Mouse (Mus musculus) kidney, adult 2 months (tissue): ENCODE data around the gene Traf4. TPM values are rescaled to one million over a fixed set of nuclear protein-coding genes. Genes with fewer than 3 reads are reported as not detected.

ENCODE experiments used
- DNase-seq: peaks from one replicate; pipeline ENCODE4 v3.0.0; 2021
- H3K27ac ChIP-seq: fragments of 200-500 bp; 2 replicates; pipeline ENCODE4 v1.5.1; 2012; ENCODE audit warnings: low read depth, low read length, control low read depth, inconsistent platforms; ENCODE audit not compliant: insufficient read depth
- H3K27me3 ChIP-seq: fragments of 200-500 bp; replicated peaks from 2 replicates; pipeline ENCODE4 v1.6.1; 2012; ENCODE audit warnings: mild to moderate bottlenecking, moderate library complexity, low read length, inconsistent platforms; ENCODE audit not compliant: control insufficient read depth, insufficient read depth
- H3K36me3 ChIP-seq: fragments of 200-500 bp; 2 replicates; pipeline ENCODE4 v1.6.1; 2012; ENCODE audit warnings: mild to moderate bottlenecking, moderate library complexity, low read length, inconsistent platforms; ENCODE audit not compliant: control insufficient read depth, insufficient read depth
- H3K4me1 ChIP-seq: fragments of 200-500 bp; 2 replicates; pipeline ENCODE4 v1.6.1; 2011; ENCODE audit warnings: low read length; ENCODE audit not compliant: control insufficient read depth, insufficient read depth
- H3K4me3 ChIP-seq: fragments of 200-500 bp; 2 replicates; pipeline ENCODE4 v1.5.1; 2011; ENCODE audit warnings: mild to moderate bottlenecking, low read depth, low read length, control low read depth; ENCODE audit not compliant: insufficient read depth
- CTCF ChIP-seq: fragments of 200-500 bp; conservative IDR thresholded peaks from 2 replicates; pipeline ENCODE4 v1.5.1; 2011; ENCODE audit warnings: low read depth, mild to moderate bottlenecking, control low read depth, low read length, moderate library complexity, mixed read lengths; ENCODE audit not compliant: insufficient read depth, insufficient read length
- POLR2A ChIP-seq: fragments of 200-500 bp; IDR thresholded peaks from one replicate; pipeline ENCODE4 v1.6.1; 2011; ENCODE audit warnings: low read depth, low read length, control low read depth
- WGBS: fragments of 180-500 bp; shearing (Covaris S2); methylation state at CpG from one replicate; pipeline ENCODE4 v1.1.7; 2018; 5-methylcytosine and 5-hydroxymethylcytosine counted together
- polyA plus RNA-seq: library from polyadenylated mRNA; depleted of rRNA; stranded (reverse); fragments of >200 nt; gene quantifications from 2 replicates; pipeline ENCODE4 v1.2.3, GENCODE M21; 2012

The Traf4 gene
- polyA plus RNA-seq, 1 experiment, result 108 TPM

- H3K27me3 ChIP-seq, result no peaks in the 10 kb centered on the region
- no peak for DNase-seq
- WGBS, result 76% methylated on average over 14 of the region's 14 CpGs
- peaks cover 33% of the 10 kb centered on the region for H3K4me1 ChIP-seq
- peaks cover 4% of the 10 kb centered on the region for H3K36me3 ChIP-seq
- H3K27ac ChIP-seq, result 0 out of 2 replicates have a peak overlapping the region, but pooled peaks have one; percentile 3
- TF ChIP-seq POLR2A (no peak), CTCF (no peak)
- H3K4me3 ChIP-seq, result no peak overlapping the region
Measured at GRCm38 (mm10) chr11:78161169-78161568, 4.2 kb downstream of the Traf4 start.

- peaks cover 4% of the 10 kb centered on the region for H3K36me3 ChIP-seq
- 67% methylated on average over 3 of the region's 3 CpGs for WGBS
- H3K4me3 ChIP-seq, result no peak overlapping the region
- no peaks in the 10 kb centered on the region for H3K27me3 ChIP-seq
- no peak overlapping the region for H3K27ac ChIP-seq
- TF ChIP-seq POLR2A, result no peak
- TF ChIP-seq CTCF, result no peak
- peaks cover 31% of the 10 kb centered on the region for H3K4me1 ChIP-seq
- DNase-seq, result no peak
Measured at GRCm38 (mm10) chr11:78160675-78161074, 4.7 kb downstream of the Traf4 start.

GRCm38 (mm10) chr11:78160171-78160570 is 5.2 kb downstream of the Traf4 start:
- H3K36me3 ChIP-seq, result peaks cover 4% of the 10 kb centered on the region
- no peak for DNase-seq
- H3K27ac ChIP-seq, result peak overlapping the region; percentile 64; the same call in 1 of the 2 replicates
- TF ChIP-seq POLR2A (no peak), CTCF (no peak)
- no peaks in the 10 kb centered on the region for H3K27me3 ChIP-seq
- no peak overlapping the region for H3K4me3 ChIP-seq
- WGBS, result 59% methylated on average over 18 of the region's 18 CpGs
- peaks cover 31% of the 10 kb centered on the region for H3K4me1 ChIP-seq

GRCm38 (mm10) chr11:78159557-78159956 is 5.8 kb downstream of the Traf4 start:
- 43% methylated on average over 7 of the region's 7 CpGs for WGBS
- Histone ChIP-seq H3K27ac (peak overlapping the region; percentile 64), H3K4me3 (no peak overlapping the region), H3K27me3 (no peaks in the 10 kb centered on the region), H3K4me1 (peaks cover 31% of the 10 kb centered on the region), H3K36me3 (peaks cover 4% of the 10 kb centered on the region)
- DNase-seq, result no peak
- TF ChIP-seq POLR2A (no peak), CTCF (no peak)

- no peak overlapping the region for H3K4me3 ChIP-seq
- peaks cover 31% of the 10 kb centered on the region for H3K4me1 ChIP-seq
- TF ChIP-seq POLR2A, result no peak
- peak; percentile 100; the same call in 1 of the 2 replicates for TF ChIP-seq CTCF
- WGBS, result 16% methylated on average over 2 of the region's 2 CpGs
- DNase-seq, result peak; percentile 94
- H3K27me3 ChIP-seq, result no peaks in the 10 kb centered on the region
- H3K27ac ChIP-seq, result no peak overlapping the region
- H3K36me3 ChIP-seq, result peaks cover 4% of the 10 kb centered on the region
Measured at GRCm38 (mm10) chr11:78159096-78159495, 6.3 kb downstream of the Traf4 start.

GRCm38 (mm10) chr11:78156156-78156699 is 9.2 kb downstream of the Traf4 start:
- Histone ChIP-seq H3K4me3 (no peak overlapping the region), H3K27ac (no peak overlapping the region), H3K4me1 (peaks cover 18% of the 10 kb centered on the region), H3K36me3 (peaks cover 4% of the 10 kb centered on the region), H3K27me3 (no peaks in the 10 kb centered on the region)
- TF ChIP-seq CTCF (no peak), POLR2A (no peak)
- no peak for DNase-seq
- 73% methylated on average over 6 of the region's 6 CpGs for whole genome bisulfite sequencing

GRCm38 (mm10) chr11:78155674-78156073 is 9.7 kb downstream of the Traf4 start:
- peaks cover 17% of the 10 kb centered on the region for H3K4me1 ChIP-seq
- H3K36me3 ChIP-seq, result peaks cover 4% of the 10 kb centered on the region
- DNase-seq, result no peak
- 83% methylated on average over 5 of the region's 5 CpGs for WGBS
- no peak overlapping the region for H3K27ac ChIP-seq
- H3K27me3 ChIP-seq, result no peaks in the 10 kb centered on the region
- no peak overlapping the region for H3K4me3 ChIP-seq
- TF ChIP-seq POLR2A (no peak), CTCF (no peak)
